Mouse (Mus musculus): ENCODE data around the gene Cic.

The Cic gene

GRCm38 (mm10) chr7:25267301-25267750 lies at the start of gene Cic:
TSS of gene Cic (plus strand) at chr7:25267704.
- peak; percentile 98 for DNase-seq (ENCODE audit: low spot score in 2 of 2)

- peak in 1 of 2 experiments; percentile 28 for DNase-seq (ENCODE audit: low spot score in 2 of 2)
Observed at GRCm38 (mm10) chr7:25218705-25219415, 48.6 kb upstream of the Cic start.

GRCm38 (mm10) chr7:25219416-25219750 lies 48.1 kb upstream of the Cic start:
- DNase-seq (ENCODE audit: low spot score in 2 of 2), result no peak

DNA sequence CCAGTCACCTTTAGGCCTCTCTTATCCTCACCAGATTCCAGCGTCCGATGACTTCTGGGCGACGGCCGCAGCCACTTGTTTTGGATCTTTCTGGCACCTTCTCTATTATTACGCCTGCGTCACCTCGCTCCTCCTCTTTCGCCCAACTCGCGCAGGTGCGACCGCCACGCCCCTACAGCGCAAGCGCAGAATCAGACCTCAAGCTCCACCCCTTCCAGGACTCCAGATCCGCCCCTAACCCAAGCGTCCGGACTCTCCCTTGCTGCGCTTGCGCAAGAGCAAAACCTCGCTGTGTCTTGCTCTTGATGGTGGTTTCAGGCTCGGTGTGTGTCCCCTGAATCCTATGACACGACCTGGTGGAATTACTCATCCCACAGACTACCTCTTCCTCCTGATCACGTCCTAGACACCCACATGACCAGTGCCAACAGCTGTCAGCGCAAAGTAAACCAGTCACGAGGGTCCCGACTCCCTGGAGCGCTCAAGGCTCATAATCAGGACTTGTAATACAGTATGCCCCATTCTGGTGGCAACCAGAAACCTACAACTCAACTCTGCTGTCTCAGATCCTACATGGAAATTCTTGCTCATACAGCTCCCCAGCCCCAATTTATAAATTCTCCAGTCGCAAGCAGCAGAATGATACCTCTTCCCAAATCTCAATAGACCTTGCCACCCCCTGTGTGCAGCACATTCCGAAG lies 47.6 kb upstream of the Cic start:
- DNase-seq (ENCODE audit: low spot score in 2 of 2), result peak; percentile 95 to 97

- no peak for DNase-seq (ENCODE audit: low spot score in 2 of 2)
Observed at GRCm38 (mm10) chr7:25220457-25221101, 46.9 kb upstream of the Cic start, which contains the start of gene Dedd2. TSS of gene Dedd2 (minus strand) at chr7:25220615.

- peak; percentile 95 to 98 for DNase-seq (ENCODE audit: low spot score in 2 of 2)
Observed at GRCm38 (mm10) chr7:25221102-25221883, 46.2 kb upstream of the Cic start, which contains the start of gene Zfp526. TSS of gene Zfp526 (plus strand) at chr7:25221425.

GRCm38 (mm10) chr7:25222275-25222967 lies 45.1 kb upstream of the Cic start:
- no peak for DNase-seq (ENCODE audit: low spot score in 2 of 2)

DNA sequence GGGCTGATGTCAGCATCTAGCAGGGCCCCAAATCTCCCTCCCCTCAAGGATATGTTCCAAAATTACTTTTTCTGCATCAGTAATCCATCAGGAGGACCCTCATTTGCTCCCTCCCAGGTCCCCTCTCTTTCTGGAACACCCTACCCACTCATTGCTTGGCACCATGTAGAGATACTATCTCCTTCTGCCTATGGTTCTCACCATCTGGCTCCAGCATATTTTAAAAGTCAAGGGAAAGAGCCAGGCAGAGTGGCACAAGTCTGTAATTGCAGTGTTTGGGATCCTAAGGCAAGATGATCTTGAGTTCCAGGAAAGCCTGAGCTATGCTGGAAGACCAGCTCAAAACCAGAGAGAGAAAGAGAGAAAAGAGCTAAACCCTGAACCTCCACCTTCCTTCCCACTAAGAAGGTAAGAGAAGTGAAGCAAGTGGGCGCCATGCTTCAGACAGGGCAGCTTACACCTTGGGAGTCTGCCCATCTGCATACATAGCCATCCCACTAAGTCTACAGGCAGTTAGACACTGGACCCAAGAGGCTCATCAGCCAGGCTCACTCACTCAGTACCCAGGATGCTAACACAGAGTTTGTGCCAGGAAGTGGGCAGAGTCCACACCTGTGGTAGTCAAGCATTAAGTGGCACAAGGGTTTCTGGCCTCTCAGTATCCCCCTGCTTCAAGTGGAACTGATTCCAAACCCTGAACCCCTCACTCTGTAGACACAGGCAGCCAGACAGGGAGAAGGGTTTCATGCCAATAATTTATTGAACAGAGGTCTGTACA lies 39.8 kb upstream of the Cic start:
- no peak for DNase-seq (ENCODE audit: low spot score in 2 of 2)

DNA sequence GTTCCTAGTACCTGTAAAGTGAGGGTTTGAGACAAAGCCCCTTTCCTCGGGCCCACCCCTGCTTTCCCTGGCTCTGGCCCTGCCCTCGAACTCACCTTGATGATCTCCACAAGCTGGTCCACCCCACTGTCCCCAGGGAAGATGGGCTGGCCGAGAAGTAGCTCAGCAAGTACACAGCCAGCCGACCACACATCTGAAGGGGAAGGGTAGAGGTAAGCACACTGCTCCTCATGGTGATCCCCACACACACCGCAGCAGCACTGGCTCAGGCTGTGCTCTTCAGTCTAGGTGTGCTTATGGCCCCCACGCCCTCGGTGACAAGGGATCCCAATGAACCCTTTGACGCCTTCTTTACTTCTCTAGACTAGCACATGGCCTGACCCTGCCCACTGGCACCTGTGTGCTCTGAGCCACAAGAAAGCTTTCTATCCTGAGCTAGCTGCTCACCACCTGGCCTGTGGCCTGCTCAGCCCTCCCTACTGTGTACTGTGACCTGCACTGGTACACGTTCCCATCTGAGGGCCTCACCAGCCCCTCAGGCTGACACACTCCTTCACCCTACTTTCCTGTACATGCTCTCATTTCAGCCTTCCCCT lies 36.7 kb upstream of the Cic start:
- DNase-seq (ENCODE audit: low spot score in 2 of 2), result no peak

DNA sequence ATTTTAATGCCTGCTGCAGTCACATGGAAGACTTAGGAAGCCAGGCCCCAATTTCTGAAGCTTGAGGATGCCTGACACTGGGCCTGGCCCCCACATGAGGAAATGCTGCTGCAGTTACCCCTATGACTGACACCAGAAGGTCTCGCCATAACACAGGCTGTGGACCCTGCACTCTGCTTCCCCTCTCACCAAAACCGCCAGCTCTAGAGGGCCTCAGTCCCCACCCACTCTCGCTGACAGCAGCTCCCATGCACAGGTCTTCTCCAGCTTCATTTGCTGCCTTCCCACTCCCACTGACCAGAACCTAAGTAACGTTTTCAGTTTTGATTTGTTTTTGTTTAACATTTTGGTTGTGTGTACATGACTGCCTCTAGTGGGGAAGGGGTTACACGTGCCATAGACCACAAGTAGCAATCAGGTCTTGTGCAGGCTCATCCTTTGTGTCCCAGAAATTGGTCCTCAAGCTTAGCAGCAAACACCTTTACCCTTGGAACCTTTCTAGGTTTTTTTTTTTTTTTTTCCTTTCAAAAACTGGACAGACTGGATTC lies 35.3 kb upstream of the Cic start:
- no peak for DNase-seq (ENCODE audit: low spot score in 2 of 2)

- DNase-seq (ENCODE audit: low spot score in 2 of 2), result no peak
Observed at GRCm38 (mm10) chr7:25233061-25233460, 34.4 kb upstream of the Cic start.

DNA sequence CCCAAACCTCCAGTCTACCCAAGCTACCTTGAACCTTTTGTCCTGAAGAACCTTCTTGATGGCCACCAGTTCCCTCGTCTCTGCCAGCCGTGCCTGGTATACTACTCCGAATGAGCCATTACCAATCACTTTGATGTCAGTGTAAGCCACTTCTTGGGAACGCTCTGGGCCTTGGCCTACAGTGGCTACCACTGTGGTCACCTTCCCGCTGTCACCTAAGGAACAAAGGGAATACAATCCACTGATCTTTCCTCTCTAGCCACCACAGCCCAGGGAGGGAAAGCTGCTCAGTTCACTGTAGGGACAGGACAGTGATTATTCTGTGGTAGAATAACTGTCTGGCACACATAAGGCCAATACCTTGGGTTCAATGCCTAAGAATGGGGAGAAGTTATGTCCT lies 32.0 kb upstream of the Cic start:
- DNase-seq (ENCODE audit: low spot score in 2 of 2), result no peak

GRCm38 (mm10) chr7:25237249-25238014 lies 30.1 kb upstream of the Cic start, which contains the start of gene Gsk3a:
TSS of gene Gsk3a (minus strand) at chr7:25237851.
- DNase-seq (ENCODE audit: low spot score in 2 of 2), result peak; percentile 97 to 99

DNA sequence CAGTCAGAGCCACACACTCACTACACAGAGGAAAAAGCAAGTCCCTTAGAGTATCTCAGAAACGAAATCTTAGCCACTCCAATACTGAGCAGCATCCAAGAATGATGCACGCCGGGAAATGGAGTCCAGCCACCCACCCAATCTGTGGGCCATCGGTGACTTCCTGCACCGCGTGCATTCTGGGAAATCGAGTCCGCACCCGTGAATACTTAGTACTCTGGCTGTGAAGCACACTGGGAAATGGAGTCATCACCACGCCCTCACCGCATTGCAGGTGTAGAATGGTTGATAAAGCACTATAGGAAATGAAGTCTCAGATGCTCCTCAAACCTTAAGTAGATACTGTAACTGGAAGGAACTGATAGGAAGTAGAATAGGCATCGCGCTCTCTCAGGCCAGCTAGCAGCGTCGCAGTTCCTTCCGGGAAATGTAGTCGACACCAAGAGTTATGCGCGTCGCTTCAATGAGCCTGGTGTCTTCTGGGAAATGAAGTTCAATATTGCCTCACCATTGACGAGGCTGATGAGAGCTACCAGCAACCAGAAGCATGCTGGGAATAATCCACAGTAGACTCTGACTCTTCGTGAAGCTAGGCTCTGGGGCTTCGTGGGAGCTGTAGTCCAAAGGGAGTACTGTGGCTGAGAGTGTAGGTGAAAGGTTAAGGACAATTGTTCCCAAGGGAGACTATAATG lies 29.3 kb upstream of the Cic start:
- DNase-seq (ENCODE audit: low spot score in 2 of 2), result peak; percentile 90 to 92

DNA sequence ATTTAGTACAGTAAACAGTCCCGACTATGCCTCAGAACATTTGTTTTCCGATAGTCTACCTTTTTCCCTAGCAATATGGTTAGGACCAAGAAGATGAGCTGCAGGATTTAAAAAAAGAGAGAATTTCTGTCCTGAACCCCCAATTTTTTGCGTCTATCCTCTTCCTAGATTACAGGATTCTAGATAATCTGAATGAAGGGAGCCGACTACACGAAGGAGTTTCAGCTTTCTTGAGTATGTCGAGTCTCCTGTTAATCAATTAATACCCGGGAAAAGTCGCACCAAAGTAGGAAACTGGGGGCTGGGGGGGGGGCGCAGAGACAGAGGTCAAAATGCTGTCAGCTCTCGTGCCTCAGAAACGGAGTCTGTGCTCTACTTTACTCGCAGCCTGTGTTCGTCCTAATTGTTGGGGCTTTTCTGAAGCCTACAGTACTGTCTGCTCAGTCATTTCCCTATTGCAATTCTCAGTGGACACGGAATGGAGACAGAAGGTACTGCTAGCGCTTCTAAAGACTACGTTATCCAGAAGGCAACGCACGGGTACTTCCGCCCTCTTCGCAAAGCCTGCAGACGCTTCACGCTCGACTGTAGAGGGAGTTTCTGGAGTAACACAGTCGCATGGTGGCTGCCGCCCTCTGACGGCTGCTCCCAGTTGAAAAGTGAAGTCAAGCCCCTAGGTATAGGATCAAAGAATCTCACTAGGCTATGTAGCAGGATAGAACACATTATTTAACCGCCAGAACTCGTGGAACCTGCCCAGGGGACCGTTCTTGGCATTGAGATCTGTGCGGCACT lies 28.5 kb upstream of the Cic start:
- DNase-seq (ENCODE audit: low spot score in 2 of 2), result peak; percentile 73 to 89

GRCm38 (mm10) chr7:25240631-25241030 lies 26.9 kb upstream of the Cic start:
- no peak for DNase-seq (ENCODE audit: low spot score in 2 of 2)

DNA sequence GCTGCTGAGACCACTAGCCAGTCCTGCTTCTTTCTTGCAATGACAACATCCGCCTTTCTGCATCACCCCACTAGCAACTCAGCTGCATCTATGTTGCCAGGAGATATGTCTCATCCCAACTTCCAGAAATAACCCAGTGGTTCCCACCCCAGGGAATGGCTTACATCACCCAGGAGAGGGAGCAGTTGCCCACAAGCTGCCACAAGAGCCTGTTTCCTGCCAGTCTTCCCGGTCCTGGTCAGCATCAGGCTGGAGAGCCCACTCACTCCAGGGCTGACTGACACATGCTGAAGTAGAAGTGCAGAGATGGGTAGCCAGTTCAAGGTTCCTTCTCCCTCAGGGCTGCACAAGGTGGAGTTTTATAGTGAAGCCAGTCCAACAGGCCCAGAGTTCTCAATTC lies 26.4 kb upstream of the Cic start:
- DNase-seq (ENCODE audit: low spot score in 2 of 2), result peak in 1 of 2 experiments; percentile 57
